Mouse (Mus musculus) liver, embryonic 14.5 days (tissue): ENCODE data around the gene Knl1. TPM values are rescaled to one million over a fixed set of nuclear protein-coding genes. Genes with fewer than 3 reads are reported as not detected.

ENCODE experiments used
- ATAC-seq: fragments of 200-750 bp; cut with Nextera tagmentation; 2 replicates; pipeline ENCODE4 v1.8.0; 2017; ENCODE audit warnings: moderate number of reproducible peaks, mild to moderate bottlenecking, moderate library complexity; ENCODE audit not compliant: insufficient read depth
- DNase-seq, 3 experiments: peaks; one replicate each; pipeline ENCODE4 v3.0.0-alpha.2; 2012 to 2013; ENCODE audit warnings: low read depth in 3 of 3, low spot score in 3 of 3
- H3K27ac ChIP-seq: fragments of 300-500 bp; sonication (generic); 2 replicates; pipeline ENCODE4 v1.5.1; 2014; ENCODE audit warnings: moderate library complexity, mild to moderate bottlenecking, control low read depth, inconsistent platforms
- H3K27me3 ChIP-seq: fragments of 300-500 bp; sonication (generic); 2 replicates; pipeline ENCODE4 v1.6.1; 2014; ENCODE audit warnings: mild to moderate bottlenecking, low read length, moderate library complexity; ENCODE audit not compliant: control insufficient read depth, insufficient read depth
- H3K36me3 ChIP-seq: fragments of 300-500 bp; sonication (generic); replicated peaks from 2 replicates; pipeline ENCODE4 v1.6.1; 2014; ENCODE audit warnings: low read depth; ENCODE audit not compliant: control insufficient read depth, insufficient read depth
- H3K4me1 ChIP-seq, 2 experiments: fragments of 200-500 bp in 1 of 2; fragments of 300-500 bp in 1 of 2; sonication (generic) in 1 of 2; replicated peaks; 2 replicates each; pipeline ENCODE4 v1.6.1; 2012 to 2014; ENCODE audit warnings: antibody characterized with exemption in 1 of 2, inconsistent platforms in 1 of 2, low read length in 1 of 2; ENCODE audit not compliant: control insufficient read depth in 2 of 2, insufficient read depth in 2 of 2
- H3K4me2 ChIP-seq: fragments of 300-500 bp; sonication (generic); 2 replicates; pipeline ENCODE4 v1.6.1; 2014; ENCODE audit warnings: low read depth, mild to moderate bottlenecking, control low read depth, moderate library complexity
- H3K4me3 ChIP-seq, 2 experiments: fragments of 200-500 bp in 1 of 2; fragments of 300-500 bp in 1 of 2; sonication (generic) in 1 of 2; 2 replicates each; pipeline ENCODE4 v1.5.1; 2012 to 2014; ENCODE audit warnings: low read depth in 2 of 2, low read length in 2 of 2, mild to moderate bottlenecking in 2 of 2, control low read depth in 1 of 2, inconsistent platforms in 1 of 2, moderate library complexity in 1 of 2; ENCODE audit not compliant: insufficient read depth in 1 of 2
- H3K9ac ChIP-seq: fragments of 300-500 bp; sonication (generic); replicated peaks from 2 replicates; pipeline ENCODE4 v1.6.1; 2014; ENCODE audit warnings: mild to moderate bottlenecking, control low read depth, moderate library complexity
- H3K9me3 ChIP-seq: fragments of 300-500 bp; sonication (generic); 2 replicates; pipeline ENCODE4 v1.6.1; 2016; ENCODE audit warnings: low read length, mixed read lengths; ENCODE audit not compliant: control insufficient read depth
- CTCF ChIP-seq: IDR thresholded peaks from 2 replicates; pipeline ENCODE4 v1.5.1; 2016; ENCODE audit warnings: antibody characterized with exemption, low read depth, control low read depth
- EP300 ChIP-seq: IDR thresholded peaks from 2 replicates; pipeline ENCODE4 v1.6.1; 2016; ENCODE audit warnings: antibody characterized with exemption, low read depth
- WGBS: fragments of 180-500 bp; shearing (Covaris S2); extraction: QIAGEN DNeasy Blood & Tissue Kit; methylation state at CpG from one replicate; pipeline ENCODE4 v1.1.7; 2014; ENCODE audit not compliant: insufficient replicate concordance; 5-methylcytosine and 5-hydroxymethylcytosine counted together
- polyA plus RNA-seq, 2 experiments: library from polyadenylated mRNA; depleted of rRNA in 1 of 2; stranded (reverse) in 1 of 2; unstranded in 1 of 2; fragments of >200 nt; fragmentation: Nextera tagmentation in 1 of 2; extraction: Ambion mirVana in 1 of 2; gene quantifications; 2 replicates each; pipeline versions ENCODE4 v1.2.1 to v1.2.3; 2012 to 2014

Knl1 gene
- polyA plus RNA-seq, 2 experiments: 6.2 to 45.5 TPM

GRCm38 (mm10) chr2:119018391-119019122 lies 28.4 kb upstream of the Knl1 start:
- TF ChIP-seq EP300 (no peak), CTCF (no peak)
- no peak for ATAC-seq
- no peak overlapping the region for H3K27ac ChIP-seq
- H3K4me2 ChIP-seq: no peak overlapping the region
- no peak for DNase-seq
- H3K27me3 ChIP-seq: no peaks in the 10 kb centered on the region
- 77% methylated on average over 22 of the region's 22 CpGs for WGBS
- H3K4me1 ChIP-seq: peaks cover 0 to 10% of the 10 kb centered on the region in 2 experiments; a peak in 3 of 4 replicates
- no peak overlapping the region for H3K9ac ChIP-seq
- no peaks in the 10 kb centered on the region for H3K9me3 ChIP-seq
- H3K4me3 ChIP-seq: no peak overlapping the region
- H3K36me3 ChIP-seq: peaks cover 31% of the 10 kb centered on the region

GRCm38 (mm10) chr2:119019131-119019530 lies 27.8 kb upstream of the Knl1 start:
- Histone ChIP-seq H3K9me3 (no peaks in the 10 kb centered on the region), H3K4me3 (no peak overlapping the region), H3K4me1 (peaks cover 5 to 15% of the 10 kb centered on the region in 2 experiments), H3K9ac (no peak overlapping the region), H3K4me2 (no peak overlapping the region), H3K27ac (no peak overlapping the region), H3K27me3 (no peaks in the 10 kb centered on the region), H3K36me3 (peaks cover 31% of the 10 kb centered on the region)
- DNase-seq (no peak), ATAC-seq (no peak)
- 41% methylated on average over 5 of the region's 5 CpGs for WGBS
- TF ChIP-seq CTCF (peak; percentile 27), EP300 (no peak)

- Histone ChIP-seq H3K4me2 (no peak overlapping the region), H3K27ac (no peak overlapping the region), H3K9me3 (no peaks in the 10 kb centered on the region), H3K36me3 (peaks cover 31% of the 10 kb centered on the region), H3K4me1 (peaks cover 9 to 19% of the 10 kb centered on the region in 2 experiments), H3K9ac (no peak overlapping the region), H3K4me3 (no peak overlapping the region), H3K27me3 (no peaks in the 10 kb centered on the region)
- WGBS: 63% methylated on average over 4 of the region's 4 CpGs
- TF ChIP-seq CTCF (no peak), EP300 (no peak)
- DNase-seq (no peak), ATAC-seq (no peak)
These were observed 27.4 kb upstream of the Knl1 start for GRCm38 (mm10) chr2:119019538-119019937.

GRCm38 (mm10) chr2:119023154-119023660 lies 23.7 kb upstream of the Knl1 start:
- H3K9me3 ChIP-seq: no peaks in the 10 kb centered on the region
- H3K4me3 ChIP-seq: no peak overlapping the region
- H3K27me3 ChIP-seq: no peaks in the 10 kb centered on the region
- peaks cover 28 to 33% of the 10 kb centered on the region in 2 experiments for H3K4me1 ChIP-seq
- no peak for TF ChIP-seq CTCF
- TF ChIP-seq EP300: no peak
- H3K9ac ChIP-seq: no peak overlapping the region
- DNase-seq (no peak), ATAC-seq (no peak)
- H3K27ac ChIP-seq: no peak overlapping the region
- H3K4me2 ChIP-seq: no peak overlapping the region
- H3K36me3 ChIP-seq: peaks cover 33% of the 10 kb centered on the region
- WGBS: 89% methylated on average over 6 of the region's 6 CpGs

- Histone ChIP-seq H3K4me3 (peak overlapping the region in 1 of 2 experiments; percentile 19; a peak in 3 of 4 replicates), H3K27ac (peak overlapping the region; percentile 93), H3K27me3 (no peaks in the 10 kb centered on the region), H3K36me3 (peaks cover 24% of the 10 kb centered on the region), H3K4me2 (peak overlapping the region; percentile 61), H3K9ac (peak overlapping the region; percentile 11; the same call in 1 of the 2 replicates), H3K4me1 (peaks cover 31 to 40% of the 10 kb centered on the region in 2 experiments), H3K9me3 (no peaks in the 10 kb centered on the region)
- WGBS: 18% methylated on average over 9 of the region's 9 CpGs
- TF ChIP-seq CTCF (peak; percentile 81), EP300 (peak; percentile 92)
- ATAC-seq (peak; percentile 94), DNase-seq (peak; percentile 86 to 90 (median 87))
These were observed 22.2 kb upstream of the Knl1 start for GRCm38 (mm10) chr2:119024536-119025238.
